Mouse (Mus musculus) bone marrow macrophage, adult 2 months (primary cell): Measurements from ENCODE around the gene Sla2.

ENCODE experiments used
- CTCF ChIP-seq: IDR thresholded peaks from 2 replicates; pipeline ENCODE4 v1.5.1; 2012; ENCODE audit warnings: low read depth, mild to moderate bottlenecking, low read length, moderate library complexity
- POLR2A ChIP-seq: IDR thresholded peaks from 2 replicates; pipeline ENCODE4 v1.6.1; 2012; ENCODE audit warnings: mild to moderate bottlenecking, low read depth, low read length, borderline replicate concordance

- TF ChIP-seq CTCF = no peak
- TF ChIP-seq POLR2A = no peak
Measured at GRCm38 (mm10) chr2:156838839-156839238, 48.2 kb downstream of the Sla2 start.
